Mouse (Mus musculus): ENCODE measurements around the gene Lsmem1.

Gene Lsmem1

DNA sequence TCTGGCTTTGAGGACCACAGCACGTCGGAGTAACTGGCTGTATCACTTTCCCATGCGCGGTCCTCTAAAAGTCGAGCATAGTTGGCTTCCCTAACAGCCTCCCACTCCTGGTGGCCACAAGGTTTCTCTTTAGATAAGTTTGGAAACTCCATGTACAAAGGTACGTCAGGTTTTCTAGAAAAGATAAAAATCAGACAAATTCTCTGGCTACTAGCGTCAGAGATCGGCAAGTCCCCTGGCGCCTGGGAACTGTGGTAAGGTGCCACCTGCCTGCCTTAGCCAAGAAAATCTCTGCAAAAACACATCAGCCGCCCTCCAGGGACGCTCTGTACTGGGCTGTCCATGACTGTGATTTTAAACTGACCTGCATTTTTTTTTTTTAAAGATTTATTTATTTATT is 64.8 kb downstream of the Lsmem1 start:
- DNase-seq, result no peak

- DNase-seq, result no peak
Measured at GRCm38 (mm10) chr12:40133573-40134271, 65.6 kb downstream of the Lsmem1 start, which contains the start of gene Scin. Scin (minus strand) TSS chr12:40134228.

- DNase-seq, result no peak
Measured at GRCm38 (mm10) chr12:40133194-40133572, 66.1 kb downstream of the Lsmem1 start.

Data from spleen, adult 18-20 months (tissue).